Mouse (Mus musculus) R1 (cell line): ENCODE results near the gene Speer2.

ENCODE experiments used
- DNase-seq: peaks from one replicate; pipeline ENCODE4 v3.0.0-alpha.2; 2018; ENCODE audit warnings: low read depth, low spot score

Speer2 gene

DNA sequence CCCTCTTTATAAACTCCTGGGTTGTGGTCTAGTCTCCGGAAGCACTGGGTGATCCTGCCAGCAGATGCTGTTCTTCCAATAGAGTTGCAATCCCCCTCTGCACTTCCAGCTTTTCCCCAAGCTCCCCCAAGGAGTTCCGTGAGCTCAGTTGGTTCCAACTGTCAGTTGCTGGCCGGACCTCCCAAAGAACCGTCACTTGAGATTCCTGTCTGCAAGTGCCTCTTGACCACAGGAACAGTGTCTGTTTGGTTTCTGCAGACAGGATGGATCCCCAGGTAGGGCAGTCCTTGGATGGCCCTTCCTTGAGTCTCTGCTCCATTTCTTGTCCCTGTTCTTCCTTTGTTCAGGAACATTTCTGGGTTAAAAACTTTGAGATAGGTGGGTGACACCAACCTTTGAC is at the start of gene Speer2:
Speer2 (minus strand) TSS at position 101 of the 400 bp plus-strand sequence.
- no peak for DNase-seq

DNA sequence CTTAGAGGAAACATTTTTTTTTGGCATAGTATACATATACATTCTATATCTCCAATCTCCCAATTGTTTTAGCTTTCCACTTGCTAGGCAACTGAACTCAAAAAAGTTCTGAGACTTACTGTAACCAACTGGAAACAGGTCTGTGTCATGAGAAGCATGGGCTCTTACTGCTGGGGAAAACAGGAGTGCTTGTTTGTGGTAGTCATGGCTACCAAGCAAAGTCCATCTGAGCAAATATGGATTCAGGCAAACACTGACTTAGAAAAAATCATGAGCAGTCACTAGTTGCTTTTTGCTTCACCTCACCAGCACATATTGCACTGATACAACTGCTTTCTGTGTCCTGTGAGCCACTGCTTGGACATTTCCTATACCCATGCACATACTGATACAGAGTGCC is 40.8 kb upstream of the Speer2 start:
- no peak for DNase-seq

DNA sequence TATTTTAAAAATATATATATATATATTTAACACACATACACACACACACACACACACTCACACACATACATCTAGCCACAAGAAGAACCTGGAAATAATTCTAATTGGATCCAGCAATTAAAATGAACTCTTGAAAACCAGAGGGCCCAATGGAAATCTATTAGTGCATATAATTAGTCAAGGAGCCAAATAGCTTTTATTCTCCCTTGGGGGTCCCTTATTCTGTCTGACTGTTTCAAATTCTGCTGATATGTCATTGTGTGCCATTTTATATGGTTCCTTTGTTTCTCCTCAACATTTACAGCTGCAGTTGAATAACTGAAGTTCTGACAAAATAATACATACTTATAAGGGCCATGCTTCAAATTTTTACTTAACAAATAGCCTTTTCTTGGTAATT is 17.2 kb upstream of the Speer2 start:
- DNase-seq = no peak

DNA sequence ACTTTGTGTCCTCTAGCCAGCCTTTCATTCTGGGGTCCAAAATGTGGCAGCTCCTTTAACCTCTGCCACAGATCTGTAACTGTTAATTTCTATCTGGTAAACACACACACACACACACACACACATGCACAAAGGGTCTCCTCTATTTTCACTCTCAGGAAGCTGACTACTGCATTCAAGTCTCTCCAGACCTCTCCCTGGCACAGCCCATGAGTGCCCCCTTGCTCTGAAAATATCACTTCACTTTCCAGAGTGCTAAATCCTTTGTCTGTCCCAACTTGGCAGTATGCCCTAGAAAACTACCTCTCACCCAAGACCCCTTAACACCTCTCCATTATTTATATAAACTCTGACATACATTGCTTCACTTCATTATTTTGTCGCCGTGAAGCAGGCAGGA is 26.9 kb downstream of the Speer2 start:
- DNase-seq = no peak

DNA sequence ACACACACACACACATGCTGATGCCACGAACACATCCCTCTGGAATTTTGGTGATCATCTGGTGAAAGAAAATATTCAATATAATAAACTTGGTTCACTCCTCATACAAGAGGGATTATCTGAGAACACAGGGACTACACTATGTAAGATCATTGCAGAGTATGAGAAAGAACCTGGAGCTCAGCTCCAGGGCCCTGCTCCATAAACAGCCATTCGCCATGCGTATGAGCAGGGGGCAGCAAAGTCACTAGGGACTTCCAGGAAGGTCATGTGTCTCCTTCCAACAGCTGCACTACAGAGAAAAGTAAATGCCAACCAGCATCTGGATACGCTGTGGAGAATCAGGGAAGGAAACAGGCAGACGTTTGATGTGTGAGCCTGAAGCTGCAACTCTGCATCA is 49.9 kb downstream of the Speer2 start:
- no peak for DNase-seq
